Mouse (Mus musculus): ENCODE measurements around the gene Jpt1.

- TF ChIP-seq CTCF (IDR thresholded peaks at IDR 0.05; ENCODE audit: low read depth) (no peak), EP300 (optimal IDR thresholded peaks at IDR 0.05) (no peak)
Observed at GRCm38 (mm10) chr11:115521080-115521479, 6.9 kb upstream of the Jpt1 start.

Data from stomach, postnatal 0 days (tissue).